Mouse (Mus musculus) stomach, postnatal 0 days (tissue): ENCODE measurements at regions not wholly inside any gene's neighbourhood (a gene's known extent, or its start where the extent isn't known, plus 50 kb on each side); places are given as distances from the start of the nearest gene placed in this dataset.

Experiments
- CTCF ChIP-seq: IDR thresholded peaks from 2 replicates; pipeline ENCODE4 v1.5.1; 2016; ENCODE audit warnings: antibody characterized with exemption, low read depth, mild to moderate bottlenecking, moderate library complexity
- EP300 ChIP-seq: optimal IDR thresholded peaks from 2 replicates; pipeline ENCODE3; 2016; ENCODE audit warnings: antibody characterized with exemption

DNA sequence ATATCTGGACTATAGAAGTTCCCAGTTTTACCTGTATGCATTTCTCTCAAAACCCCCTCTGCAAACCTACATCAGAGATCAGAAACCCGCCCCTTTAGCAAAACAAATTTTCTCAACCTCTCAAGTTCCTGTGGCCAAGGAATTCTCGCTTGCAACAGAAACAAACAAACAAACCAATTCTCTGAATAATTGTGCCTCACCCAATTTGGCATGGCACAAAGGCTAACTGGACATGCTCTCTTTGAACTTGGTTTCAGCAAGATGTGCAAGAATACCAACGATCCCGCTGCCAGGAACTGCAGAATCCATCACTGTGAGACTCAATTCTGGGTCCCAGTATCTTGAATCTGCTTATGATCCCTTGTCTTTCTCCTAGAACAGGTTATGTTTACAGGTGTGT lies 477.4 kb upstream of the Kif2a start:
- TF ChIP-seq EP300 (no peak), CTCF (no peak)
